In the genomic region with DNA sequence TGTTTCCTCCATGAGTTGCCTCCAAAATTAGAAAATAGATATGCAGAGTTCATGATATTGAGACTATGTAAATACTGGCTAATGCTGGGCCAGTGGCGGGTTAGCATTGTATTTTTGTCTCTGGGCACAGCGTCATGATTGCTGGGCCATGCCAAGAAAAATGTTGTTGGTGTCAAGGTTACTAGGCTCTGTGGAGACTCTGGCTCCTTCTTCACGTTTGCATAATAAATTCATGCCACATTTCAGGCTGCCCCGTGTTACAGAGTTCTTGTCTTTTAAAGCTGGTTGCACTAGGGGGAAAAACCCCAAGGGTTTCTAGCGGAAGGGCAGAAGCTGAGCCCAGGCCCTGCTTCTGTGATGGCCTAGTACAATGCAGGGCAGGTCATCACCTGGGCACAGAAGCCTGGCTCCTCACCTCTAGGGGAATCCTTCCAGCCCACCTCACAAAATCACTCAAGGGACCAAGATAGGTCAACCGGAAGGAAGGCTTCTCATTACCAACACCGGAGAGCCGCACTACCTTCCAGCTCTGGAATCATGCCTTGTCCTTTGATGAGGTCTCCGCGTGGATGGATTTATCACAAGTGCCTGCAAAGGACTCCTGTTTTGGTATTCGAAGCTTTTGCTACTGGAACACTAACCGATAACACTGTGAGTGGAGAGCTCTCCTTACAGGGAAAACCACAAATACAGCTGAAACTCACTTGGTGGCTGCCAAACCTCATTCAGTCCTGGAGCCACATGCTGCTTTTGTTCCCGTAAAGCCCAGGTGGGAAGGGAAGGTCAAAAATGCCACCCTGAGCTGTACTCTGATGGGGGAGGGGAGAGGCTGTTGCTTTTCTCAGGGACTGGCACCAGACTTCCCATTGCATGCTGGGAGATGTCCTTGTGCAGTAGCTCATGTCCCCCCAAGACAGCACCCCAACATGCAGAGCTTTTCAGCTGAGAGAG, we compare ENCODE assay signal across 8 mouse cellular contexts. TPM values are rescaled to one million over a fixed set of nuclear protein-coding genes. Genes with fewer than 3 reads are reported as not detected.
DNase-seq lines count a peak whose midpoint lies in the region; ATAC-seq lines count a peak whose summit lies in the region.

No protein-coding gene starts in this region.

- peak overlapping the region; percentile 3 for H3K27ac ChIP-seq in forebrain, embryonic 16.5 days (ENCODE audit: low read length)
- H3K27ac ChIP-seq in hindbrain, embryonic 13.5 days, result peak overlapping the region; percentile 52
- peak overlapping the region; percentile 26; the same call in 1 of the 2 replicates for H3K27ac ChIP-seq in neural tube, embryonic 12.5 days
- H3K27ac ChIP-seq in liver, embryonic 11.5 days (ENCODE audit: low read depth, low read length), result no peak overlapping the region

- peak; percentile 10 for DNase-seq in kidney, adult 11 months
- no peak for DNase-seq in kidney, adult 8-10 months
- DNase-seq in liver, embryonic 11.5 days (ENCODE audit: low spot score), result no peak
- DNase-seq in right cerebral cortex, postnatal 25 days, result no peak
- DNase-seq in left cerebral cortex, postnatal 36 days (ENCODE audit: low spot score in 2 of 2), result no peak

- no peak overlapping the region for H3K9ac ChIP-seq in forebrain, embryonic 16.5 days (replicated peaks; ENCODE audit: low read depth, low read length)
- 0 out of 2 replicates have a peak overlapping the region, but pooled peaks have one; percentile 15 for H3K9ac ChIP-seq in hindbrain, embryonic 13.5 days
- H3K9ac ChIP-seq in neural tube, embryonic 12.5 days, result 0 out of 2 replicates have a peak overlapping the region, but pooled peaks have one; percentile 1
- no peak overlapping the region for H3K9ac ChIP-seq in liver, embryonic 11.5 days (ENCODE audit: low read depth, low read length)

- H3K9me3 ChIP-seq in forebrain, embryonic 16.5 days (ENCODE audit: control insufficient read depth, low read length), result no peaks in the 10 kb centered on the region
- H3K9me3 ChIP-seq in hindbrain, embryonic 13.5 days, result no peaks in the 10 kb centered on the region
- H3K9me3 ChIP-seq in neural tube, embryonic 12.5 days, result no peaks in the 10 kb centered on the region
- no peaks in the 10 kb centered on the region for H3K9me3 ChIP-seq in liver, embryonic 11.5 days (ENCODE audit: control insufficient read depth, low read length)

- 63% methylated on average over 13 of the region's 13 CpGs for WGBS in forebrain, embryonic 16.5 days
- 58% methylated on average over 13 of the region's 13 CpGs for WGBS in hindbrain, embryonic 13.5 days
- 61% methylated on average over 13 of the region's 13 CpGs for WGBS in neural tube, embryonic 12.5 days
- WGBS in liver, embryonic 11.5 days, result 75% methylated on average over 13 of the region's 13 CpGs

- H3K27me3 ChIP-seq in forebrain, embryonic 16.5 days (replicated peaks; ENCODE audit: control insufficient read depth, insufficient read depth, low read length), result 0 out of 2 replicates have a peak, but pooled peaks cover 2% of the 10 kb centered on the region
- peaks cover 12% of the 10 kb centered on the region for H3K27me3 ChIP-seq in hindbrain, embryonic 13.5 days
- H3K27me3 ChIP-seq in neural tube, embryonic 12.5 days (replicated peaks), result no peaks in the 10 kb centered on the region
- no peaks in the 10 kb centered on the region for H3K27me3 ChIP-seq in liver, embryonic 11.5 days (replicated peaks; ENCODE audit: control insufficient read depth, insufficient read depth, low read length)

- no peak overlapping the region for H3K4me2 ChIP-seq in forebrain, embryonic 16.5 days (ENCODE audit: low read length)
- no peak overlapping the region for H3K4me2 ChIP-seq in hindbrain, embryonic 13.5 days
- H3K4me2 ChIP-seq in neural tube, embryonic 12.5 days (replicated peaks), result no peak overlapping the region
- no peak overlapping the region for H3K4me2 ChIP-seq in liver, embryonic 11.5 days

- peaks cover 8% of the 10 kb centered on the region for H3K4me1 ChIP-seq in forebrain, embryonic 16.5 days (replicated peaks; ENCODE audit: control insufficient read depth, insufficient read depth, low read length)
- peaks cover 11% of the 10 kb centered on the region for H3K4me1 ChIP-seq in hindbrain, embryonic 13.5 days (replicated peaks)
- peaks cover 12% of the 10 kb centered on the region for H3K4me1 ChIP-seq in neural tube, embryonic 12.5 days
- H3K4me1 ChIP-seq in liver, embryonic 11.5 days (replicated peaks; ENCODE audit: control insufficient read depth, insufficient read depth, low read length), result no peaks in the 10 kb centered on the region

- intact Hi-C loops in left cerebral cortex, postnatal 36 days (cut with DNase I), result loop anchor here (10.0 kb wide), 1 partner anchor 247 kb away; a partner anchor contains a TSS

- no peak overlapping the region for H3K4me3 ChIP-seq in forebrain, embryonic 16.5 days (replicated peaks; ENCODE audit: low read length)
- no peak overlapping the region for H3K4me3 ChIP-seq in hindbrain, embryonic 13.5 days
- H3K4me3 ChIP-seq in neural tube, embryonic 12.5 days, result no peak overlapping the region
- no peak overlapping the region for H3K4me3 ChIP-seq in liver, embryonic 11.5 days (ENCODE audit: low read depth, low read length)

- H3K36me3 ChIP-seq in forebrain, embryonic 16.5 days (ENCODE audit: control insufficient read depth, insufficient read depth), result no peaks in the 10 kb centered on the region
- H3K36me3 ChIP-seq in hindbrain, embryonic 13.5 days, result no peaks in the 10 kb centered on the region
- H3K36me3 ChIP-seq in neural tube, embryonic 12.5 days, result no peaks in the 10 kb centered on the region
- no peaks in the 10 kb centered on the region for H3K36me3 ChIP-seq in liver, embryonic 11.5 days (ENCODE audit: control insufficient read depth, insufficient read depth, low read length)

- no peak for ATAC-seq in forebrain, embryonic 16.5 days
- no peak for ATAC-seq in hindbrain, embryonic 13.5 days (ENCODE audit: low FRiP score)
- ATAC-seq in neural tube, embryonic 12.5 days (ENCODE audit: low FRiP score, low read depth), result no peak; the same call in 1 of the 2 replicates
- no peak for ATAC-seq in liver, embryonic 11.5 days (replicated peaks; ENCODE audit: low FRiP score)

RNA-seq across cellular contexts. Expression of a gene that starts 27.1 kb away (rescaled TPM):
- polyA plus RNA-seq in forebrain, embryonic 16.5 days (2015; fragmentation: Nextera tagmentation; extraction: Ambion mirVana), result 40.1 and 40.3 TPM in 2 replicates
- 39.2 and 41.9 TPM in 2 replicates for polyA plus RNA-seq in hindbrain, embryonic 13.5 days (2015; fragmentation: Nextera tagmentation; extraction: Ambion mirVana)
- 39.4 and 41.4 TPM in 2 replicates for polyA plus RNA-seq in neural tube, embryonic 12.5 days (2016; fragmentation: Nextera tagmentation; extraction: Ambion mirVana)
- polyA plus RNA-seq in liver, embryonic 11.5 days (2014; fragmentation: Nextera tagmentation; extraction: Ambion mirVana), result 82.8 and 91.1 TPM in 2 replicates
- total RNA-seq in left cerebral cortex, postnatal 36 days (2021), result 1 to 10 TPM; 6.7 to 7.3 TPM

Comparison
In these comparisons a context has a peak if more than half of its experiments do, and no peak if none do; other contexts are left out.
1. H3K9ac ChIP-seq: peak in hindbrain, embryonic 13.5 days (single experiment) and neural tube, embryonic 12.5 days (single experiment); none in forebrain, embryonic 16.5 days (single experiment) and liver, embryonic 11.5 days (single experiment).